Mouse (Mus musculus) CD8-positive naive resting alpha-beta T cell, adult 57 days (primary cell): ENCODE measurements around the gene Olfr136. TPM values are rescaled to one million over a fixed set of nuclear protein-coding genes. Genes with fewer than 3 reads are reported as not detected.

ENCODE experiments used
- total RNA-seq: library from RNA; stranded (reverse); gene quantifications from one replicate; pipeline ENCODE4 v1.2.4, GENCODE M21; 2023

Olfr136 gene
- total RNA-seq = not detected

GRCm38 (mm10) chr17:38329531-38329930 lies at the start of gene Olfr136:
Olfr136 (plus strand) TSS chr17:38329831.

DNA sequence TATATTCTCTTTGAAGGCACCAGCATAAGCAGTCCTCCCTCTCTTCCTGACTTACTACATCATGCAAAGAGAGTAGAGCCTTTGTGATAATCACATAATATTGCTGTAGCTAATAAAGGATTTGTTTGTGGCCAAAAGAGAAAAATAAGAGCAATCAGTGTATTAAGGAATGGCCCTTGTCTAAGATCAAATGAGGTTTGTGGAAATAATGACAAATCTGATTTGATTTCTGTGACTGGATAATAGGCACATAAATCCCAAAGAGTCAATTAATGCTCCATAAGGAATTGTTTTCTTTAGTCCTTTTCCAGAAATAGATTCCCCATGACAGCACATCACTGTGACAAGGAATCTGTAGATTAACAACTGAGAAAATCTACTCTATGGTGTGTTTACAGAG lies 22.2 kb upstream of the Olfr136 start, which contains the start of gene Olfr137:
Olfr137 (minus strand) TSS at position 101 of the 400 bp plus-strand sequence.

Other genes starting within 250 kb of the Olfr136 start
- not detected for gene Olfr131, start 241.1 kb upstream of the Olfr136 start, total RNA-seq
- not detected for gene Olfr132, start 195.3 kb upstream of the Olfr136 start, total RNA-seq
- not detected for gene Olfr133, start 184.6 kb upstream of the Olfr136 start, total RNA-seq
- gene Olfr134, start 158.4 kb upstream of the Olfr136 start, total RNA-seq = not detected
- not detected for gene Olfr135, start 125.5 kb upstream of the Olfr136 start, total RNA-seq
- not detected for gene Olfr138, start 68.8 kb upstream of the Olfr136 start, total RNA-seq
- not detected for gene Olfr137, start 22.3 kb upstream of the Olfr136 start, total RNA-seq
- gene Esp36, start 90.4 kb downstream of the Olfr136 start, total RNA-seq = not detected
- not detected for gene Esp34, start 224.4 kb downstream of the Olfr136 start, total RNA-seq